Comparison of ENCODE assay signal across 8 mouse cellular contexts in the genomic region with DNA sequence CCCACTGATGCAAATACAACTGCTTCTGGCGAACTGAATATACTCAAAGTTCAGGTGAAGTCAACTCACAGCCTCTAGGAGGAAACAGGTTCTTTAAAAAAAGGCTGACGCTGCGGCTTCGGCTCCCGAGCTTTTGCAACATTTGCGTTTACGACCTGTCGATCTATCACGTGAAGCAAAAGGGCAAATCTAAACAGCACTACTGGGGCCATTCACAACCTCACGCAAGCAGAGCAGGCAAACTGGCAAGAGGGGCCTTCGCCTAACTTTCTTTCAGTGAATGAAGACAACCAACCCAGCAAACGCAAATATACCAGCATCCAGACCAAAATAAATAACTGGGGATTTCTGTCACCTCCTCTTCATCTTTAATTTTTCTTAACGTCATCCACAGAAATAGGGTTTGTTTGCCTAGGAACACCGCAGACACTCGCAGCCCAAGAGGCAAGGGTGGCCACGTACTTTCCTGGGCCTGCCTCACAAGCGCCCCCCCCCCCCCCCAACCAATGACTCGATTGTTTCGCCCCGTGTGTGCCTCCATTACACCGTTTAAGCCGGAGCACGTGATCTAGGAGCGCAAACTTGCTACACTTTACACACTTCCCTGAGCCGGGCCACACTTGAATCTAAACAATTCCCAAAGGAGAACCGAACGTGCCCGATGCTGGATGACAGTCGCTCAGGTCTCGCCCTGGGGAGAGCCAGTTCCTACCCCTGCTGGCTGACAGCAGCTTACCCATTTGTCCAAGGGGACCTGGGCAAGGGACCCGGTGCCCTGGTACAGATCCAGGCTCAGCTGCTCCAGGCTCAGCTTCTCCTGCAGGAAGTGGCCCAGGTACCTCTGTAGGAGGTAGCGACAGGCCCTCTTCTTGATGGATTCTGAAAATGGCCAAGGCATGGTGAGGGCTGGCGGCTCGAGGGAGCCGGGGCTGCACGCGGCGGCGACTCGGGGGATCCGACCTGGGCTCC. TPM values are rescaled to one million over a fixed set of nuclear protein-coding genes. Genes with fewer than 3 reads are reported as not detected.
DNase-seq lines count a peak whose midpoint lies in the region; ATAC-seq and TF ChIP-seq lines count a peak whose summit lies in the region.

Gskip (plus strand) TSS at position 897 of the 969 bp plus-strand sequence.

- peak; percentile 51 for ATAC-seq in erythroblast, adult 5-6 weeks (replicated peaks; ENCODE audit: low FRiP score, poor library complexity, severe bottlenecking)
- peak; percentile 69 for ATAC-seq in heart, embryonic 12.5 days (ENCODE audit: insufficient number of reproducible peaks, low FRiP score)
- peak; percentile 9; the same call in 1 of the 2 replicates for ATAC-seq in kidney, postnatal 0 days (replicated peaks; ENCODE audit: low FRiP score, low read depth)
- ATAC-seq in liver, embryonic 14.5 days (ENCODE audit: insufficient read depth) = peak; percentile 42

- H3K9ac ChIP-seq in CH12.LX (ENCODE audit: insufficient read depth, low read depth) = peak within 1 kb of the TSS; percentile 91
- peak within 1 kb of the TSS; percentile 94 for H3K9ac ChIP-seq in heart, embryonic 12.5 days
- H3K9ac ChIP-seq in kidney, postnatal 0 days (ENCODE audit: low read depth, low read length) = peak within 1 kb of the TSS; percentile 79
- H3K9ac ChIP-seq in liver, embryonic 14.5 days (replicated peaks) = peak within 1 kb of the TSS; percentile 88

- peaks cover 45% of the 10 kb centered on the region for H3K79me2 ChIP-seq in CH12.LX (replicated peaks; ENCODE audit: control insufficient read depth, extremely low read depth, insufficient read depth, poor library complexity, severe bottlenecking)

- peak within 1 kb of the TSS; percentile 92 for H3K4me2 ChIP-seq in CH12.LX (ENCODE audit: insufficient read depth, low read depth, poor library complexity, severe bottlenecking)
- H3K4me2 ChIP-seq in heart, embryonic 12.5 days = peak within 1 kb of the TSS; percentile 85
- H3K4me2 ChIP-seq in kidney, postnatal 0 days (ENCODE audit: low read length) = peak within 1 kb of the TSS; percentile 90
- peak within 1 kb of the TSS; percentile 86 for H3K4me2 ChIP-seq in liver, embryonic 14.5 days (ENCODE audit: low read depth)

- TF ChIP-seq RAD21 in CH12.LX (IDR thresholded peaks at IDR 0.05; ENCODE audit: low read depth, low read length) = no peak

- in situ Hi-C loops in CH12.LX (cut with MboI; ENCODE audit: low pct_ligation_motif_present, low pct_unique_long_range_greater_than_20kb, low sequenced_read_pairs) = no loop called here

- WGBS in heart, embryonic 12.5 days = under 1% methylated on average over 40 of the region's 41 CpGs
- under 1% methylated on average over 41 of the region's 41 CpGs for WGBS in kidney, postnatal 0 days
- WGBS in liver, embryonic 14.5 days (ENCODE audit: insufficient replicate concordance) = under 1% methylated on average over 40 of the region's 41 CpGs

- no peaks in the 10 kb centered on the region for H3K9me3 ChIP-seq in CH12.LX (replicated peaks; ENCODE audit: low read length)
- no peaks in the 10 kb centered on the region for H3K9me3 ChIP-seq in heart, embryonic 12.5 days (replicated peaks)
- no peaks in the 10 kb centered on the region for H3K9me3 ChIP-seq in kidney, postnatal 0 days (replicated peaks; ENCODE audit: low read length)
- no peaks in the 10 kb centered on the region for H3K9me3 ChIP-seq in liver, embryonic 14.5 days (ENCODE audit: control insufficient read depth, low read length)

- dilution Hi-C loops in CH12.LX (cut with MboI; ENCODE audit: extremely low pct_ligation_motif_present, extremely low pct_unique_long_range_greater_than_20kb, low sequenced_read_pairs) = no loop called here

- peak within 1 kb of the TSS; percentile 96 to 99 (median 97) for H3K4me3 ChIP-seq in CH12.LX (replicated peaks in 1 of 3; ENCODE audit: low read depth in 2 of 3, low read length in 2 of 3, poor library complexity in 1 of 3)
- H3K4me3 ChIP-seq in bone marrow macrophage, adult 2 months (ENCODE audit: insufficient read depth, low read length) = peak within 1 kb of the TSS; percentile 80
- peak within 1 kb of the TSS; percentile 92 for H3K4me3 ChIP-seq in heart, embryonic 12.5 days
- H3K4me3 ChIP-seq in kidney, postnatal 0 days (replicated peaks; ENCODE audit: low read depth, low read length) = peak within 1 kb of the TSS; percentile 79
- peak within 1 kb of the TSS; percentile 80 to 85 for H3K4me3 ChIP-seq in liver, embryonic 14.5 days (ENCODE audit: insufficient read depth in 1 of 2, low read depth in 2 of 2, low read length in 2 of 2)

- peak; percentile 81 for DNase-seq in CH12.LX (ENCODE audit: extremely low read depth)
- DNase-seq in kidney, postnatal 0 days (ENCODE audit: low spot score) = peak; percentile 74
- DNase-seq in liver, embryonic 14.5 days (ENCODE audit: low read depth in 3 of 3, low spot score in 3 of 3) = peak; percentile 59 to 68 (median 60)
- DNase-seq in natural killer cell, adult 2 months (ENCODE audit: low spot score in 2 of 2) = peak; percentile 49 to 70
- peak; percentile 53 for DNase-seq in testis, postnatal 14 days (ENCODE audit: low spot score)

- peak within 1 kb of the TSS; percentile 75 for H3K27ac ChIP-seq in CH12.LX (ENCODE audit: insufficient read depth, low read depth)
- peak within 1 kb of the TSS; percentile 81 for H3K27ac ChIP-seq in bone marrow macrophage, adult 2 months (ENCODE audit: insufficient read depth, low read depth, low read length)
- H3K27ac ChIP-seq in heart, embryonic 12.5 days (ENCODE audit: poor library complexity, severe bottlenecking) = peak within 1 kb of the TSS; percentile 91
- H3K27ac ChIP-seq in kidney, postnatal 0 days = peak within 1 kb of the TSS; percentile 89
- H3K27ac ChIP-seq in liver, embryonic 14.5 days = peak within 1 kb of the TSS; percentile 83

- TF ChIP-seq POLR2A in CH12.LX (IDR thresholded peaks at IDR 0.05; ENCODE audit: low read depth, low read length) = no peak
- TF ChIP-seq POLR2A in bone marrow macrophage, adult 2 months (IDR thresholded peaks at IDR 0.05; ENCODE audit: borderline replicate concordance, low read depth, low read length) = no peak

- peaks cover 5 to 42% of the 10 kb centered on the region in 2 experiments; a peak in 3 of 4 replicates for H3K4me1 ChIP-seq in CH12.LX (ENCODE audit: control insufficient read depth in 1 of 2, insufficient read depth in 2 of 2)
- peaks cover 15% of the 10 kb centered on the region for H3K4me1 ChIP-seq in bone marrow macrophage, adult 2 months (ENCODE audit: control insufficient read depth, insufficient read depth, low read length)
- H3K4me1 ChIP-seq in heart, embryonic 12.5 days (replicated peaks) = peaks cover 36% of the 10 kb centered on the region
- 0 out of 2 replicates have a peak, but pooled peaks cover 20% of the 10 kb centered on the region for H3K4me1 ChIP-seq in kidney, postnatal 0 days (replicated peaks; ENCODE audit: insufficient read depth, low read length)
- H3K4me1 ChIP-seq in liver, embryonic 14.5 days (replicated peaks; ENCODE audit: control insufficient read depth in 2 of 2, insufficient read depth in 2 of 2, low read length in 1 of 2) = peaks cover 15 to 25% of the 10 kb centered on the region in 2 experiments

- no peak for TF ChIP-seq CTCF in CH12.LX (conservative IDR thresholded peaks at IDR 0.05 in 1 of 2, IDR thresholded peaks at IDR 0.05 in 1 of 2; ENCODE audit: low read depth in 2 of 2, low read length in 2 of 2)
- TF ChIP-seq CTCF in bone marrow macrophage, adult 2 months (IDR thresholded peaks at IDR 0.05; ENCODE audit: low read depth, low read length) = no peak
- TF ChIP-seq CTCF in kidney, postnatal 0 days (IDR thresholded peaks at IDR 0.05; ENCODE audit: low read depth) = no peak
- no peak for TF ChIP-seq CTCF in liver, embryonic 14.5 days (IDR thresholded peaks at IDR 0.05; ENCODE audit: low read depth)

- H3K27me3 ChIP-seq in CH12.LX (replicated peaks) = no peaks in the 10 kb centered on the region
- no peaks in the 10 kb centered on the region for H3K27me3 ChIP-seq in heart, embryonic 12.5 days (replicated peaks)
- no peaks in the 10 kb centered on the region for H3K27me3 ChIP-seq in kidney, postnatal 0 days (ENCODE audit: insufficient read depth, low read length)
- no peaks in the 10 kb centered on the region for H3K27me3 ChIP-seq in liver, embryonic 14.5 days (ENCODE audit: control insufficient read depth, insufficient read depth, low read length)

- no peak for TF ChIP-seq EP300 in CH12.LX (IDR thresholded peaks at IDR 0.05; ENCODE audit: low read length)
- no peak for TF ChIP-seq EP300 in liver, embryonic 14.5 days (IDR thresholded peaks at IDR 0.05; ENCODE audit: low read depth)

- H3K36me3 ChIP-seq in CH12.LX (replicated peaks in 1 of 2; ENCODE audit: control insufficient read depth in 1 of 2, insufficient read depth in 1 of 2, low read length in 1 of 2) = peaks cover 0 to 33% of the 10 kb centered on the region in 2 experiments
- H3K36me3 ChIP-seq in heart, embryonic 12.5 days = peaks cover 2% of the 10 kb centered on the region; the same call in 1 of the 2 replicates
- H3K36me3 ChIP-seq in kidney, postnatal 0 days (ENCODE audit: insufficient read depth, low read length) = no peaks in the 10 kb centered on the region; the same call in 1 of the 2 replicates
- H3K36me3 ChIP-seq in liver, embryonic 14.5 days (replicated peaks; ENCODE audit: control insufficient read depth, insufficient read depth, low read depth) = no peaks in the 10 kb centered on the region; the same call in 1 of the 2 replicates

TF ChIP-seq in CH12.LX, 34 proteins besides CTCF, POLR2A, EP300 and RAD21 (continues in another document):
- TF ChIP-seq SIN3A (IDR thresholded peaks at IDR 0.05; ENCODE audit: low read length) (peak; percentile 60), TBP (conservative IDR thresholded peaks at IDR 0.05; ENCODE audit: low read depth, low read length) (0 out of 2 replicates have a peak, but pooled peaks have one; percentile 44), USF1 (IDR thresholded peaks at IDR 0.05; ENCODE audit: low read depth, low read length) (peak; percentile 60), MAZ (IDR thresholded peaks at IDR 0.05; ENCODE audit: low read depth, low read length) (peak; percentile 33; the same call in 1 of the 2 replicates), HCFC1 (IDR thresholded peaks at IDR 0.05; ENCODE audit: low read depth, low read length) (peak; percentile 45), MXI1 (IDR thresholded peaks at IDR 0.05; ENCODE audit: low read depth, low read length) (peak; percentile 62)

RNA-seq across cellular contexts. Expression of gene Gskip, which starts in this region (rescaled TPM):
- total RNA-seq in CH12.LX (2012; rRNA removed) (12.3 and 13.9 TPM in 2 replicates), CH12.LX (2014; rRNA removed) (21.9 TPM in 2 replicates)
- 13.3 and 15.9 TPM in 2 replicates for polyA plus RNA-seq in CH12.LX (2012; ENCODE audit: insufficient read length, low read depth)
- polyA plus RNA-seq in bone marrow macrophage, adult 2 months (2012; ENCODE audit: insufficient read depth, insufficient read length, missing spikeins) = 20.6 and 21.2 TPM in 2 replicates
- 5.0 and 6.5 TPM in 2 replicates for total RNA-seq in erythroblast, adult 5-6 weeks (2015; ENCODE audit: low replicate concordance)
- 1.8 and 2.7 TPM in 2 replicates for total RNA-seq in erythroblast, adult 5-6 weeks (2017; ENCODE audit: low replicate concordance)
- 21.3 and 24.4 TPM in 2 replicates for polyA plus RNA-seq in heart, embryonic 12.5 days (2016; fragmentation: Nextera tagmentation; extraction: Ambion mirVana)
- polyA plus RNA-seq in kidney, postnatal 0 days (2015; fragmentation: Nextera tagmentation; extraction: Ambion mirVana) = 27.3 and 28.5 TPM in 2 replicates
- polyA plus RNA-seq in liver, embryonic 14.5 days (2012; rRNA removed) = 4.2 and 5.1 TPM in 2 replicates
- polyA plus RNA-seq in liver, embryonic 14.5 days (2014; fragmentation: Nextera tagmentation; extraction: Ambion mirVana) = 12.0 and 13.7 TPM in 2 replicates

Comparison
In these comparisons a context has a peak if more than half of its experiments do, and no peak if none do; other contexts are left out.
1. Peak in every context shown above with its lines: DNase-seq, ATAC-seq, H3K4me3 ChIP-seq and H3K27ac ChIP-seq.
2. ATAC-seq: peak in every context shown above with its lines; median percentile 69 in heart, embryonic 12.5 days; 51 in erythroblast, adult 5-6 weeks; 42 in liver, embryonic 14.5 days; 9 in kidney, postnatal 0 days.